In genomic region chr10:120826381-120826780, GRCm38 (mm10) we compare ENCODE assay signal across 20 mouse cellular contexts.
DNase-seq lines count a peak whose midpoint lies in the region; ATAC-seq and TF ChIP-seq lines count a peak whose summit lies in the region.
"Had no signal": no experiment of that assay in that cellular context is flagged by ENCODE, and none has a peak within 500 bp of the region (broad histone marks: within the 10 kb centered on the region; RNA-seq: fewer than 3 reads in every experiment).

No protein-coding gene starts in this region.

- no peak overlapping the region for H3K4me3 ChIP-seq in midbrain, embryonic 12.5 days
- H3K4me3 ChIP-seq in midbrain, embryonic 10.5 days: no peak overlapping the region
- peak overlapping the region; percentile 29; the same call in 1 of the 2 replicates for H3K4me3 ChIP-seq in forebrain, embryonic 10.5 days
- no peak overlapping the region for H3K4me3 ChIP-seq in forebrain, postnatal 0 days (ENCODE audit: low read depth, low read length)
- no peak overlapping the region for H3K4me3 ChIP-seq in left cerebral cortex, adult 2 months
- H3K4me3 ChIP-seq: hindbrain, embryonic 13.5 days; liver, embryonic 13.5 days; lung, embryonic 15.5 days; megakaryocyte, embryonic 14.5 days; neural tube, embryonic 13.5 days had no signal

- WGBS in midbrain, embryonic 12.5 days: 76% methylated on average over 7 of the region's 7 CpGs
- 90% methylated on average over 7 of the region's 7 CpGs for WGBS in midbrain, embryonic 10.5 days
- 67% methylated on average over 7 of the region's 7 CpGs for WGBS in forebrain, embryonic 10.5 days
- 36% methylated on average over 7 of the region's 7 CpGs for WGBS in forebrain, postnatal 0 days

- peak overlapping the region; percentile 30; the same call in 1 of the 2 replicates for H3K27ac ChIP-seq in midbrain, embryonic 12.5 days (replicated peaks)
- H3K27ac ChIP-seq in midbrain, embryonic 10.5 days (replicated peaks): no peak overlapping the region
- peak overlapping the region; percentile 90 for H3K27ac ChIP-seq in forebrain, embryonic 10.5 days
- H3K27ac ChIP-seq in forebrain, postnatal 0 days (ENCODE audit: low read depth, low read length): no peak overlapping the region
- H3K27ac ChIP-seq in left cerebral cortex, adult 2 months: no peak overlapping the region
- H3K27ac ChIP-seq: hindbrain, embryonic 13.5 days; liver, embryonic 13.5 days; lung, embryonic 15.5 days; neural tube, embryonic 13.5 days had no signal

- no peak for TF ChIP-seq CTCF in forebrain, postnatal 0 days (IDR thresholded peaks at IDR 0.05; ENCODE audit: low read depth)
- no peak for TF ChIP-seq CTCF in left cerebral cortex, adult 2 months (IDR thresholded peaks at IDR 0.05)

- ATAC-seq in midbrain, embryonic 12.5 days (ENCODE audit: low FRiP score, low read depth): no peak
- no peak for ATAC-seq in forebrain, postnatal 0 days
- ATAC-seq: CD4-positive, CD25-positive, alpha-beta regulatory T cell, adult 4 months; intestine, embryonic 16.5 days had no signal

- H3K36me3 ChIP-seq in midbrain, embryonic 12.5 days: no peaks in the 10 kb centered on the region
- no peaks in the 10 kb centered on the region for H3K36me3 ChIP-seq in midbrain, embryonic 10.5 days
- H3K36me3 ChIP-seq in forebrain, embryonic 10.5 days (replicated peaks): 0 out of 2 replicates have a peak, but pooled peaks cover 3% of the 10 kb centered on the region
- H3K36me3 ChIP-seq in forebrain, postnatal 0 days (ENCODE audit: insufficient read depth): no peaks in the 10 kb centered on the region
- no peaks in the 10 kb centered on the region for H3K36me3 ChIP-seq in splenic B cell, adult 2 months (ENCODE audit: control insufficient read depth, insufficient read depth, low read length, poor library complexity, severe bottlenecking)
- H3K36me3 ChIP-seq: G1E; hindbrain, embryonic 13.5 days; liver, embryonic 13.5 days; lung, embryonic 15.5 days; neural tube, embryonic 13.5 days had no signal

- peaks cover 21% of the 10 kb centered on the region; the same call in 1 of the 2 replicates for H3K4me1 ChIP-seq in midbrain, embryonic 12.5 days
- H3K4me1 ChIP-seq in midbrain, embryonic 10.5 days: peaks cover 26% of the 10 kb centered on the region
- peaks cover 73% of the 10 kb centered on the region for H3K4me1 ChIP-seq in forebrain, embryonic 10.5 days
- H3K4me1 ChIP-seq in forebrain, postnatal 0 days (ENCODE audit: insufficient read depth): 0 out of 2 replicates have a peak, but pooled peaks cover 2% of the 10 kb centered on the region

- intact Hi-C loops in left cerebral cortex, adult 2 months (cut with DNase I): no loop called here

- H3K27me3 ChIP-seq in midbrain, embryonic 12.5 days: no peaks in the 10 kb centered on the region
- no peaks in the 10 kb centered on the region for H3K27me3 ChIP-seq in midbrain, embryonic 10.5 days (ENCODE audit: low read depth, poor library complexity, severe bottlenecking)
- no peaks in the 10 kb centered on the region for H3K27me3 ChIP-seq in forebrain, embryonic 10.5 days (ENCODE audit: poor library complexity, severe bottlenecking)
- H3K27me3 ChIP-seq in forebrain, postnatal 0 days (ENCODE audit: insufficient read depth, low read length): no peaks in the 10 kb centered on the region; the same call in 1 of the 2 replicates
- no peaks in the 10 kb centered on the region for H3K27me3 ChIP-seq in splenic B cell, adult 2 months (ENCODE audit: control insufficient read depth, insufficient read depth, low read length, poor library complexity, severe bottlenecking)
- H3K27me3 ChIP-seq: hindbrain, embryonic 13.5 days; liver, embryonic 13.5 days; lung, embryonic 15.5 days; megakaryocyte, embryonic 14.5 days; neural tube, embryonic 13.5 days had no signal

- DNase-seq in midbrain, embryonic 10.5 days (ENCODE audit: low spot score): no peak
- no peak for DNase-seq in forebrain, embryonic 10.5 days (ENCODE audit: extremely low spot score, low spot score)
- peak; percentile 8 for DNase-seq in forebrain, postnatal 0 days
- DNase-seq in splenic B cell, adult 2 months (ENCODE audit: low read depth, low spot score): peak; percentile 60
- no peak for DNase-seq in left cerebral cortex, adult 2 months (ENCODE audit: extremely low spot score in 1 of 2, low spot score in 2 of 2)
- DNase-seq in lung, postnatal 25 days (ENCODE audit: low spot score): no peak
- DNase-seq in lung, postnatal 4 days: no peak
- DNase-seq: adrenal gland, adult 2 months; cerebellum, adult 11 months; cerebellum, postnatal 36 days; liver, embryonic 13.5 days; right cerebral cortex, postnatal 4 days had no signal

- no peak overlapping the region for H3K4me2 ChIP-seq in midbrain, embryonic 12.5 days (replicated peaks)
- no peak overlapping the region for H3K4me2 ChIP-seq in forebrain, postnatal 0 days (ENCODE audit: low read depth)
- H3K4me2 ChIP-seq: hindbrain, embryonic 13.5 days; liver, embryonic 13.5 days; lung, embryonic 15.5 days had no signal

- H3K9ac ChIP-seq in midbrain, embryonic 12.5 days (replicated peaks): no peak overlapping the region
- no peak overlapping the region for H3K9ac ChIP-seq in forebrain, postnatal 0 days
- H3K9ac ChIP-seq: hindbrain, embryonic 13.5 days; liver, embryonic 13.5 days; lung, embryonic 15.5 days; neural tube, embryonic 13.5 days had no signal

- H3K9me3 ChIP-seq in midbrain, embryonic 12.5 days: no peaks in the 10 kb centered on the region
- no peaks in the 10 kb centered on the region for H3K9me3 ChIP-seq in midbrain, embryonic 10.5 days (replicated peaks)
- H3K9me3 ChIP-seq in forebrain, embryonic 10.5 days: no peaks in the 10 kb centered on the region
- no peaks in the 10 kb centered on the region for H3K9me3 ChIP-seq in forebrain, postnatal 0 days (ENCODE audit: low read length)
- H3K9me3 ChIP-seq: hindbrain, embryonic 13.5 days; liver, embryonic 13.5 days; lung, embryonic 15.5 days; megakaryocyte, embryonic 14.5 days; neural tube, embryonic 13.5 days had no signal

Comparison
In these comparisons a context has a peak if more than half of its experiments do, and no peak if none do; other contexts are left out.
1. H3K27ac ChIP-seq: peak in midbrain, embryonic 12.5 days (single experiment) and forebrain, embryonic 10.5 days (single experiment); none in midbrain, embryonic 10.5 days (single experiment), forebrain, postnatal 0 days (single experiment) and left cerebral cortex, adult 2 months (single experiment).
2. DNase-seq: peak in forebrain, postnatal 0 days (single experiment) and splenic B cell, adult 2 months (single experiment); none in midbrain, embryonic 10.5 days (single experiment), forebrain, embryonic 10.5 days (single experiment), left cerebral cortex, adult 2 months (0 of 2), lung, postnatal 25 days (single experiment) and lung, postnatal 4 days (0 of 2).